Mouse (Mus musculus): ENCODE measurements around the gene B4galt4. TPM values are rescaled to one million over a fixed set of nuclear protein-coding genes. Genes with fewer than 3 reads are reported as not detected.

The B4galt4 gene
- polyA plus RNA-seq, 1 experiment from 2014 or later = 29.9 TPM

DNA sequence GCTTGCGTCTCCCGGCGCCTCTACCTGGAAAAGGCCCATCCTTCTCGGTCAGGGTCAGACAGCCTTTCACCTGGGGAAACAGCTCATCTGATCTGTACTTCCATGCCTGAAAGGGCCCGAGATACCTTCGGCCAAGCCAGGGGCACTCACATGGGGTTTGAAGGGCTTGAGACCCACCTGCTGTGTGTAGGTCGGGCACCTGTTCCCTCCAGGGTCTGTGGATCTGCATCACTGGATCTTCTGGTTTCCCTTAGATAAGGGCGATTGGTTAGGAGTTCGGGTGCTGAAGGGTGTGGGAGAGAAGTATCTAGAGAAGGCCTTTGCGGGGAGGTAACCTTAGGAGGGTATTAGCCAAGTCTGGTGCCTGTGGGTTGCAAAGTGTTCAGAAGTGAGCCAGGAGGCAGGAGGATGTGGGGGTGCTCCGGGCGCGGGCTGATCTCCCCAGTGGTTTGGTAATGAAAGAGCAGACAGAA, 631 bp downstream of the B4galt4 start:
- peak; percentile 82 for ATAC-seq (replicated peaks; ENCODE audit: low FRiP score)
- WGBS = 0% methylated on average over 13 of the region's 13 CpGs
- DNase-seq (ENCODE audit: low spot score) = peak; percentile 75

GRCm38 (mm10) chr16:38743941-38744673, 2.0 kb downstream of the B4galt4 start:
- DNase-seq (ENCODE audit: low spot score) = no peak
- Histone ChIP-seq H3K4me3 (ENCODE audit: low read depth, low read length) (no peak overlapping the region), H3K27ac (ENCODE audit: low read depth, low read length) (no peak overlapping the region), H3K9ac (ENCODE audit: low read length) (no peak overlapping the region), H3K27me3 (ENCODE audit: control insufficient read depth, insufficient read depth, low read length) (no peaks in the 10 kb centered on the region; the same call in 1 of the 2 replicates), H3K9me3 (ENCODE audit: control insufficient read depth, low read length) (no peaks in the 10 kb centered on the region), H3K4me2 (ENCODE audit: low read depth, low read length, severe bottlenecking) (no peak overlapping the region), H3K4me1 (replicated peaks; ENCODE audit: control insufficient read depth, insufficient read depth, low read length) (no peaks in the 10 kb centered on the region), H3K36me3 (ENCODE audit: control insufficient read depth, insufficient read depth, low read length) (no peaks in the 10 kb centered on the region)
- no peak for ATAC-seq (replicated peaks; ENCODE audit: low FRiP score)
- 85% methylated on average over 10 of the region's 10 CpGs for WGBS

More for the DNA sequence above, 631 bp downstream of the B4galt4 start:
- H3K4me3 ChIP-seq (ENCODE audit: low read depth, low read length) = peak overlapping the region; percentile 78
- peak overlapping the region; percentile 50 for H3K27ac ChIP-seq (ENCODE audit: low read depth, low read length)
- H3K9me3 ChIP-seq (ENCODE audit: control insufficient read depth, low read length) = no peaks in the 10 kb centered on the region
- no peaks in the 10 kb centered on the region for H3K36me3 ChIP-seq (ENCODE audit: control insufficient read depth, insufficient read depth, low read length)
- H3K9ac ChIP-seq (ENCODE audit: low read length) = peak overlapping the region; percentile 78
- no peaks in the 10 kb centered on the region for H3K4me1 ChIP-seq (replicated peaks; ENCODE audit: control insufficient read depth, insufficient read depth, low read length)
- no peaks in the 10 kb centered on the region; the same call in 1 of the 2 replicates for H3K27me3 ChIP-seq (ENCODE audit: control insufficient read depth, insufficient read depth, low read length)
- peak overlapping the region; percentile 88 for H3K4me2 ChIP-seq (ENCODE audit: low read depth, low read length, severe bottlenecking)

DNA sequence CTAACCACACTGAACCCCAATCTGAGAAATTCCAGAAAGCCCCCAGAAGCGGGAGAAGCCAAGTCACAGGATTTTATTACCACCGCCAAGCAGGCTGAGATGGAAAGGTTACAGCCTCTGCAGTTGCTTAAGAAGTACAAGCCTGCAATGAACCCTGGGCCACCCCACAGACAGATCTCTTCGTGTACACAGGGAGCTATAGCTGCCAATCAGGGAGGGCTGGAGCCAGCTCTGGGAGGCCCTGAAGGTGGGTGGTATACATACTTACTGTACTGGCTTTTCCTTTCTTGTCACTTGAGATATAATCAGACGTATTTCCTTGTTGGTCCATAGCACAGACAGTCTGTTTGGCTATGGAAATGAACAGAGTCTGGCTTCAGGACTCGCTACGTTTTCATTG, 8.7 kb downstream of the B4galt4 start:
- 88% methylated on average over 6 of the region's 6 CpGs for WGBS
- Histone ChIP-seq H3K27me3 (ENCODE audit: control insufficient read depth, insufficient read depth, low read length) (no peaks in the 10 kb centered on the region), H3K4me2 (ENCODE audit: low read depth, low read length, severe bottlenecking) (no peak overlapping the region), H3K36me3 (ENCODE audit: control insufficient read depth, insufficient read depth, low read length) (no peaks in the 10 kb centered on the region), H3K9ac (ENCODE audit: low read length) (no peak overlapping the region), H3K9me3 (ENCODE audit: control insufficient read depth, low read length) (no peaks in the 10 kb centered on the region), H3K4me3 (ENCODE audit: low read depth, low read length) (no peak overlapping the region), H3K27ac (ENCODE audit: low read depth, low read length) (no peak overlapping the region), H3K4me1 (replicated peaks; ENCODE audit: control insufficient read depth, insufficient read depth, low read length) (0 out of 2 replicates have a peak, but pooled peaks cover 2% of the 10 kb centered on the region)
- ATAC-seq (replicated peaks; ENCODE audit: low FRiP score) (no peak), DNase-seq (ENCODE audit: low spot score) (no peak)

GRCm38 (mm10) chr16:38753631-38754030, 11.6 kb downstream of the B4galt4 start:
- H3K4me2 ChIP-seq (ENCODE audit: low read depth, low read length, severe bottlenecking) = no peak overlapping the region
- no peaks in the 10 kb centered on the region for H3K27me3 ChIP-seq (ENCODE audit: control insufficient read depth, insufficient read depth, low read length)
- DNase-seq (ENCODE audit: low spot score) = peak; percentile 61
- no peak overlapping the region for H3K9ac ChIP-seq (ENCODE audit: low read length)
- WGBS = 67% methylated on average over 11 of the region's 11 CpGs
- H3K4me3 ChIP-seq (ENCODE audit: low read depth, low read length) = no peak overlapping the region
- H3K36me3 ChIP-seq (ENCODE audit: control insufficient read depth, insufficient read depth, low read length) = no peaks in the 10 kb centered on the region
- H3K4me1 ChIP-seq (replicated peaks; ENCODE audit: control insufficient read depth, insufficient read depth, low read length) = 0 out of 2 replicates have a peak, but pooled peaks cover 2% of the 10 kb centered on the region
- ATAC-seq (replicated peaks; ENCODE audit: low FRiP score) = no peak
- no peak overlapping the region for H3K27ac ChIP-seq (ENCODE audit: low read depth, low read length)
- H3K9me3 ChIP-seq (ENCODE audit: control insufficient read depth, low read length) = no peaks in the 10 kb centered on the region

DNA sequence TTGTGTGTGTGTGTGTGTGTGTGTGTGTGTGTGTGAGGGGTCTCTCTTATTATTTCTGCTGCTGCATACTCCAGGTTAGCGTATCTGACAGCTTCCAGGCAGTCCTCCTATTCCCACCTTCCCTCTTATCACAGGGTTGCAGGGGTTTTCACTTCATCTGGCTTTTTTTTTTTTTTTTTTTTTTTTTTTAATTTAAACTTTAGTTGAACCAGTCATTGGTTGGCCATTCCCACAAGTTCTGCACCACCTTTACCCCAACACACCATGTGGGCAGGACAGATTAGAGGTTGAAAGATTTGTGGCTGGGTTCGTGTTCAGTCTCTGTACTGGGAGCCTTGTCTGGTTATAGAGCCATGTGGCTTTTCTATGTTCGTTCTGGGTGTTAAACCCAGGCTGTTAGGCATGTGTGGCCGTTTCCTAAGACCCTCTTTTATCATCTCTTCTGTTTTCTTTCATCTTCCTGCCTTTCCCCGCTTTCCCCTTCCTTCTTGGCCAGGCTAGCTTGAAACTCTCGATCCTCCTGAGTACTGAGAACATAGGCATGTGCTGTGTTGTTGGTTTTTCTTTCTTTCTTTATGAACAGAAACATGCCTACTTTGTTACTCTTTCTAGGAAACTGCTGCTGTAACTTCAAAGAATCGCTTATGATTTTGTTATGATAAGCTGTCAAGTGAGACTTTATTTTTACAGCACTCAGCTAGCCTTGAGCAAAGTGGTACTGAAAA, 13.6 kb downstream of the B4galt4 start:
- Histone ChIP-seq H3K4me1 (replicated peaks; ENCODE audit: control insufficient read depth, insufficient read depth, low read length) (0 out of 2 replicates have a peak, but pooled peaks cover 2% of the 10 kb centered on the region), H3K9ac (ENCODE audit: low read length) (no peak overlapping the region), H3K4me3 (ENCODE audit: low read depth, low read length) (no peak overlapping the region), H3K27ac (ENCODE audit: low read depth, low read length) (no peak overlapping the region), H3K9me3 (ENCODE audit: control insufficient read depth, low read length) (no peaks in the 10 kb centered on the region), H3K4me2 (ENCODE audit: low read depth, low read length, severe bottlenecking) (no peak overlapping the region), H3K36me3 (ENCODE audit: control insufficient read depth, insufficient read depth, low read length) (no peaks in the 10 kb centered on the region), H3K27me3 (ENCODE audit: control insufficient read depth, insufficient read depth, low read length) (no peaks in the 10 kb centered on the region)
- ATAC-seq (replicated peaks; ENCODE audit: low FRiP score) = no peak
- DNase-seq (ENCODE audit: low spot score) = no peak
- WGBS = 84% methylated on average over 7 of the region's 7 CpGs

DNA sequence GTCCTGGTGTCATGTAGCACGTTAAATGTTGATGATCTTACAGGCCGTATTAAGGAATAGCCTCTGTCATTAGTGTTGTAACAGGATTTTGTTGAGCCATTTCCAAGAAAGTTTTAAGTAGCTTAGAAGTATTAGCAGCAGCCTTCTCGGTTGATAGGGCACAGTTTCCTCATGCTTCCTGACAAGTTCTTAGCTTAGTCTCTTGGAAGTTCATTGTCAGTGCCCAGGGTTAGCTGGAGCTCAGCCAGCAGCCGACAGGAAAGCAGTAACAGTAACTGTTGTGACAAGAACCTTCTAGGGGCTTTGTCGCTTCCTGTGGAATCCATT, 14.1 kb downstream of the B4galt4 start:
- Histone ChIP-seq H3K27me3 (ENCODE audit: control insufficient read depth, insufficient read depth, low read length) (no peaks in the 10 kb centered on the region), H3K27ac (ENCODE audit: low read depth, low read length) (no peak overlapping the region), H3K4me2 (ENCODE audit: low read depth, low read length, severe bottlenecking) (no peak overlapping the region), H3K4me3 (ENCODE audit: low read depth, low read length) (no peak overlapping the region), H3K4me1 (replicated peaks; ENCODE audit: control insufficient read depth, insufficient read depth, low read length) (0 out of 2 replicates have a peak, but pooled peaks cover 2% of the 10 kb centered on the region), H3K9me3 (ENCODE audit: control insufficient read depth, low read length) (no peaks in the 10 kb centered on the region), H3K9ac (ENCODE audit: low read length) (no peak overlapping the region), H3K36me3 (ENCODE audit: control insufficient read depth, insufficient read depth, low read length) (no peaks in the 10 kb centered on the region)
- DNase-seq (ENCODE audit: low spot score) (no peak), ATAC-seq (replicated peaks; ENCODE audit: low FRiP score) (no peak)
- WGBS = 59% methylated on average over 5 of the region's 5 CpGs

DNA sequence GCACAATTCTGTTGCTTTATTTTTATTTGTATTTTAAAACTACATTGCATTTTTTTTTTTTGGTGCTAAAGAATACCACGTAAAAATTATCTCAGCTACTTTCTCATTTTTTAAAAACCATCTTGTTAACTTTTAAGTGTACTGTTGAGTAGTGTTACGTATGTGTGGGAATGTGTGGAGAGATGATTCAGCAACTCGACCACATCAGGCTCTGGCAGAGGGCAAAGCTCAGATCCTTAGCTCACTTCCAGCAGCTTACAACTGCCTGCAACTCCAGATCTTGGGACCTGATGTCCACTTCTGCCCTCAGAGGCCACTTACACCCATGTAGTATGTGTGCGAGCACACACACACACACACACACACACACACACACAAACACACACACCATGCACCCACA, 14.5 kb downstream of the B4galt4 start:
- Histone ChIP-seq H3K4me3 (ENCODE audit: low read depth, low read length) (no peak overlapping the region), H3K4me2 (ENCODE audit: low read depth, low read length, severe bottlenecking) (no peak overlapping the region), H3K9ac (ENCODE audit: low read length) (no peak overlapping the region), H3K4me1 (replicated peaks; ENCODE audit: control insufficient read depth, insufficient read depth, low read length) (0 out of 2 replicates have a peak, but pooled peaks cover 2% of the 10 kb centered on the region), H3K36me3 (ENCODE audit: control insufficient read depth, insufficient read depth, low read length) (no peaks in the 10 kb centered on the region), H3K9me3 (ENCODE audit: control insufficient read depth, low read length) (no peaks in the 10 kb centered on the region), H3K27ac (ENCODE audit: low read depth, low read length) (no peak overlapping the region), H3K27me3 (ENCODE audit: control insufficient read depth, insufficient read depth, low read length) (no peaks in the 10 kb centered on the region)
- DNase-seq (ENCODE audit: low spot score) (no peak), ATAC-seq (replicated peaks; ENCODE audit: low FRiP score) (no peak)
- 93% methylated on average over 4 of the region's 4 CpGs for WGBS

DNA sequence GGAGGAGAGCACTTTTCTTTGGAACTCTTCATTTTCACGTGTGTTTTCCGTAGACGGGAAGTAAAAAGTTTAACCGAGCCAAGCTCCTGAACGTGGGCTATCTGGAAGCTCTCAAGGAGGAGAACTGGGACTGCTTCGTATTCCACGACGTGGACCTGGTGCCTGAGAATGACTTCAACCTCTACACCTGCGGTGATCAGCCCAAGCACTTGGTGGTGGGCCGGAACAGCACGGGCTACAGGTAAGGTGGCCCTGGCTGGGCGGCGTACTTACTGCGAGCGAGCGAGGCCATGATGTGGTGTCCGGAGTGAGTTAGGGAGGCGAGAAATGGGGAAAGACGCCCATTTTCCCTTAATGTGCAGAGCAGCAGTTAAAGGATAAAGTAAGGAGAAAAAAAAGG, 15.6 kb downstream of the B4galt4 start:
- Histone ChIP-seq H3K4me1 (replicated peaks; ENCODE audit: control insufficient read depth, insufficient read depth, low read length) (0 out of 2 replicates have a peak, but pooled peaks cover 2% of the 10 kb centered on the region), H3K27ac (ENCODE audit: low read depth, low read length) (no peak overlapping the region), H3K9me3 (ENCODE audit: control insufficient read depth, low read length) (no peaks in the 10 kb centered on the region), H3K36me3 (ENCODE audit: control insufficient read depth, insufficient read depth, low read length) (no peaks in the 10 kb centered on the region), H3K9ac (ENCODE audit: low read length) (no peak overlapping the region), H3K27me3 (ENCODE audit: control insufficient read depth, insufficient read depth, low read length) (no peaks in the 10 kb centered on the region), H3K4me3 (ENCODE audit: low read depth, low read length) (no peak overlapping the region), H3K4me2 (ENCODE audit: low read depth, low read length, severe bottlenecking) (no peak overlapping the region)
- DNase-seq (ENCODE audit: low spot score) (no peak), ATAC-seq (replicated peaks; ENCODE audit: low FRiP score) (no peak)
- WGBS = 95% methylated on average over 19 of the region's 19 CpGs
